Mouse (Mus musculus) T-cell, adult 66 days (primary cell): ENCODE measurements around the gene Epb41l4b. TPM values are rescaled to one million over a fixed set of nuclear protein-coding genes. Genes with fewer than 3 reads are reported as not detected.

Experiments used
- total RNA-seq, 2 experiments: library from RNA; stranded (reverse); gene quantifications; 3 replicates in 1 of 2; 4 replicates in 1 of 2; pipeline ENCODE4 v1.2.4; 2023

The Epb41l4b gene
- total RNA-seq = not detected

DNA sequence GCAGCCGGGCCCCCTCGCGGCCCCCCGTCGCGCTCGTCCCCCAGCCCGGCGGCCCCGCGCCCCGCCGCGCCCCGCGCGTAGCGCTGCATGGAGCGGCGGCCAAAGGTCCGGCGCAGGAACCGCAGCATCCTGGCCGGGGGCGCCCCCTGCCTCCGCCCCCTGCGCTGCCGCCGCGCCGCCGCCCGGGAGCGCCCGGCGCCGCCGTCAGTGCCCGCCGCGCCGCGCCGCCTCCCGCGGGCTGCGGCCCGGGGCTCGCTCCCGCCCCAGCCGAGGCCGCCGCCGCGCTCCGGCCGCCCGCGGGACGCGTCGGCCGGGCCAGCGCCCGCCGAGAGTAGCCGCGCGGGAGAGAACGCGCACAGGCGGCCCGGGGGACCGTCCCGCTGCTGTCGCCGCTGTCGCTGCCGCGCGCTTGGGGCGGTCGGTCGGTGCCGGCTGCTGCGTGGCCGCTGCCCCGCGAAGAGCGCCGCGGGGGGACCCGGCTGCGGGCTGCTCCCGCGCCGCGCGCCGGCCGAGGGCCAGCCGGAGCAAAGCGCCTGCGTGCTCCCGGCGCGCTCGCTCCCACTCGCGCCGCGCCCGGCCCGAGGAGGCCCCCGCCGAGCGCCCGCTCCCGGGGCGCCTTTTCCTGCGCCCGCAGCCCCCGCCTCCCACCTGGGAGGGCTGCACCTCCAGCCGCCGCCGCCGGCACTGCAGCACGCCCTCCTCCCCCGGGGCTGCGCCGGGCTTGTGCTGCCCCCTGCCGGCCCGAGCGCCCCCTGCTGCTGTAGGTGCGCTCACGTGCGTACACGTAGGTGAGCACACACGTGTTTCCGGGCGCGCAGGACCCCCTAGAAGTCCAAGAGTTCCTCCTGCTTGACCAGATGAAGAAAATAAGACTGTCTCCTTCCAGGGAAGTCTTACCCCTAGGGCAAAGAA is at the start of gene Epb41l4b:
Gene Epb41l4b (minus strand): TSS at position 412 of the 912 bp plus-strand sequence.

DNA sequence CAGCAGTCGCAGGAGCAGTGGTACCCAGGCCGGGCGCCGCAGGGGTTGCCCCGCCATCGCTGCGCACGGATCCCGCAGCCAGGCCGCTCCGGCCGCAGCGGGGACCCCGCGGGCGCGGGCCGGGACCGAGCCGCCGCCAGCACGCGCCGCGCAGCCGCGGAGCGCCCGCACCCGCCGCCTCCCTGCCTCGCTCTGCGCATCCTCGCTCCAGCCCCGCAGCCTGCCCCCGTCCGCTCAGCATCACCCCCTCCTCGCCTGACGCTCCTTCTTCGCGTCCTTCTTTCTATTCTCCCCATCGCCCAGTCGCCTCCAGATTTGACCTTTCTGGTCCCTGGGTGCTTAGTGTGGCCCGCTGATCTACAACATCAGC is 153.0 kb downstream of the Epb41l4b start, which contains the start of gene Frrs1l:
Gene Frrs1l (minus strand): TSS at position 177 of the 370 bp plus-strand sequence.

DNA sequence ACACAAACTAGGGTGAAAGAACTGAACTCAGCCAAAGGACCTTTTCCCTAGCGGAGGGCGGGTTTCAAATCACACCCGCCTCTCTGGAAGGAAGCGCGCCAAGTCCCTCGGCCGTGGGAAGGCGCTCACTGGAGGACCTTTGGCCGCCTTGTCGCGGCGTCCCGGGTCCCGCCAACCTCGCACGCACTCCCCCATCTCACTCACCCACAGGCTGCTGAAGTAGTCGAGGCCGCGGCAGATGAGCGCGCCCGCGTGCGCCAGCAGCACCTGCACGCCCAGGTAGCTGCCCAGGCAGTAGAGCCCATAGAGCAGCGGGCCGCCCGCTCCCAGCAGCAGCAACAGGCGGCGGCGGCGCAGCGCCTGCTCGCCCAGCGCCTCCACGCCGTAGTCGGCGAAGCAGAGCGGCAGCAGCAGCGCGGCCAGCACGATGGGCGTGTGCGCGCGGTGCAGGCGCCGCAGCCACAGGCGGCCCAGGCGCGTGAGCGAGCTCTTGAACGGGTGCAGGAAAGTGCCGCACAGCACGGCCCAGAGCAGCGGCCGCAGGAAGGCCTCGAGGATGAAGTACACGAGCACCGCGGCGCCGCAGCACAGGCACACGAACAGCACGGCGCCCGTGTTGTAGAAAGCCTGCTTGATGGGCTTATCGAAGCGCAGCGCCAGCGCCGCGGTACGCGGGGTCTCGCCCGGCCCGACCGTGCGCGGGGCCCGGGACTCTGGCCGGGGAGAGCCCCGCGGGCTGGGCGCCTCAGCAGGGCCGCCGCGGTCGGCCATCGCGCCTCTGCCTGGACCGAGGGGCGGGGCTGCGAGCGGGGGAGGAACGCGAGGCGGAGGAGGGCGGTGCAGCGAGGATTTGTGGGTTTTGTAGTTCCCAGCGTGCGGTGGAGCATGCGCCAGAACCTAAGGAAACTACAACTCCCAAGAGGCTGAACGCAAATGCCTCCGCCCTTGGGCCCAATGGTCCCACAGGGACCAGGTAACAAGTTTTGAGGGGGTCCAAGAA is 196.3 kb downstream of the Epb41l4b start, which contains the start of gene Tmem245:
Gene Tmem245 (minus strand): TSS at position 797 of the 1,000 bp plus-strand sequence.

Other genes with a start within 250 kb of the Epb41l4b start
- 10 to 100 TPM; 34.1 to 34.3 TPM for gene Tmem245, start 196.0 kb downstream of the Epb41l4b start, total RNA-seq
- gene Frrs1l, start 153.0 kb downstream of the Epb41l4b start, total RNA-seq = not detected
- gene Ptpn3, start 158.4 kb upstream of the Epb41l4b start, total RNA-seq = 1 to 10 TPM; 1.2 to 3.6 TPM